Mouse (Mus musculus) CH12.LX (cell line): ENCODE results near the gene Psd. TPM values are rescaled to one million over a fixed set of nuclear protein-coding genes. Genes with fewer than 3 reads are reported as not detected.
A peak's percentile ranks its signal among the peaks of the same experiment; 100 is the strongest.

Source experiments
- DNase-seq: peaks from one replicate; pipeline ENCODE4 v3.0.0-alpha.2; 2013; ENCODE audit errors: extremely low read depth
- H3K27ac ChIP-seq: 2 replicates; pipeline ENCODE4 v1.5.1; 2012; ENCODE audit warnings: low read depth, mild to moderate bottlenecking, control low read depth, moderate library complexity; ENCODE audit not compliant: insufficient read depth
- H3K27me3 ChIP-seq: replicated peaks from 2 replicates; pipeline ENCODE3; 2012; ENCODE audit warnings: inconsistent platforms
- H3K36me3 ChIP-seq, 2 experiments: replicated peaks in 1 of 2; 2 replicates each; pipeline versions ENCODE3 to v1.6.1; 2012; ENCODE audit warnings: inconsistent platforms in 1 of 2, low read length in 1 of 2, mild to moderate bottlenecking in 1 of 2, mixed read lengths in 1 of 2, moderate library complexity in 1 of 2; ENCODE audit not compliant: control insufficient read depth in 1 of 2, insufficient read depth in 1 of 2
- H3K4me1 ChIP-seq, 2 experiments: 2 replicates each; pipeline ENCODE4 v1.6.1; 2012; ENCODE audit warnings: inconsistent platforms in 1 of 2, moderate library complexity in 1 of 2; ENCODE audit not compliant: insufficient read depth in 2 of 2, control insufficient read depth in 1 of 2
- H3K4me2 ChIP-seq: 2 replicates; pipeline ENCODE4 v1.6.1; 2012; ENCODE audit warnings: low read depth, mild to moderate bottlenecking, control low read depth; ENCODE audit not compliant: poor library complexity, insufficient read depth, severe bottlenecking
- H3K4me3 ChIP-seq, 3 experiments: fragments of 150-350 bp in 1 of 3; sonication (generic) in 1 of 3; replicated peaks in 1 of 3; 2 replicates each; pipeline versions ENCODE3 to v1.5.1; 2011 to 2012; ENCODE audit warnings: low read depth in 2 of 3, low read length in 2 of 3, mild to moderate bottlenecking in 2 of 3, moderate library complexity in 2 of 3, control low read depth in 1 of 3, improper control_type of control experiment in 1 of 3, inconsistent platforms in 1 of 3, mixed read lengths in 1 of 3; ENCODE audit not compliant: poor library complexity in 1 of 3
- H3K79me2 ChIP-seq: replicated peaks from 2 replicates; pipeline ENCODE4 v1.6.1; 2012; ENCODE audit warnings: mild to moderate bottlenecking, moderate library complexity; ENCODE audit not compliant: control insufficient read depth, poor library complexity, insufficient read depth, severe bottlenecking; ENCODE audit errors: extremely low read depth
- H3K9ac ChIP-seq: 2 replicates; pipeline ENCODE4 v1.6.1; 2012; ENCODE audit warnings: low read depth, mild to moderate bottlenecking, control low read depth, moderate library complexity; ENCODE audit not compliant: insufficient read depth
- H3K9me3 ChIP-seq: replicated peaks from 2 replicates; pipeline ENCODE3; 2012; ENCODE audit warnings: low read length, inconsistent platforms, mixed read lengths
- BHLHE40 ChIP-seq: IDR thresholded peaks from 2 replicates; pipeline ENCODE4 v1.6.1; 2011; ENCODE audit warnings: mild to moderate bottlenecking, low read depth, low read length, improper control_type of control experiment
- CHD2 ChIP-seq: IDR thresholded peaks from 2 replicates; pipeline ENCODE4 v1.6.1; 2011; ENCODE audit warnings: low read length, improper control_type of control experiment
- EP300 ChIP-seq: IDR thresholded peaks from 2 replicates; pipeline ENCODE4 v1.6.1; 2011; ENCODE audit warnings: low read length, improper control_type of control experiment
- HCFC1 ChIP-seq: IDR thresholded peaks from 2 replicates; pipeline ENCODE4 v1.6.1; 2012; ENCODE audit warnings: low read depth, mild to moderate bottlenecking, inconsistent platforms, low read length, improper control_type of control experiment
- IRF4 ChIP-seq: IDR thresholded peaks from 2 replicates; pipeline ENCODE4 v1.6.1; 2014; ENCODE audit warnings: low read depth, mild to moderate bottlenecking, inconsistent platforms, low read length, improper control_type of control experiment
- JUND ChIP-seq: conservative IDR thresholded peaks from 2 replicates; pipeline ENCODE4 v1.6.1; 2011; ENCODE audit warnings: low read depth, low read length, improper control_type of control experiment
- KAT2A ChIP-seq: IDR thresholded peaks from 2 replicates; pipeline ENCODE4 v1.6.1; 2012; ENCODE audit warnings: low read length, improper control_type of control experiment, inconsistent platforms; ENCODE audit not compliant: insufficient replicate concordance
- MAX ChIP-seq: IDR thresholded peaks from 2 replicates; pipeline ENCODE4 v1.6.1; 2011; ENCODE audit warnings: low read length, improper control_type of control experiment
- MEF2A ChIP-seq: IDR thresholded peaks from 2 replicates; pipeline ENCODE4 v1.6.1; 2014; ENCODE audit warnings: low read depth, mild to moderate bottlenecking, inconsistent platforms, low read length, improper control_type of control experiment, borderline replicate concordance
- MXI1 ChIP-seq: IDR thresholded peaks from 2 replicates; pipeline ENCODE4 v1.6.1; 2011; ENCODE audit warnings: mild to moderate bottlenecking, low read depth, low read length, improper control_type of control experiment
- MYC ChIP-seq: IDR thresholded peaks from 2 replicates; pipeline ENCODE4 v1.6.1; 2011; ENCODE audit warnings: low read depth, mild to moderate bottlenecking, improper control_type of control experiment, low read length
- NELFE ChIP-seq: IDR thresholded peaks from 2 replicates; pipeline ENCODE4 v1.6.1; 2011; ENCODE audit warnings: low read depth, low read length, improper control_type of control experiment
- NRF1 ChIP-seq: IDR thresholded peaks from 2 replicates; pipeline ENCODE4 v1.6.1; 2014; ENCODE audit warnings: low read depth, mild to moderate bottlenecking, inconsistent platforms, low read length, improper control_type of control experiment, moderate library complexity
- PAX5 ChIP-seq: IDR thresholded peaks from 2 replicates; pipeline ENCODE4 v1.6.1; 2012; ENCODE audit warnings: low read length, inconsistent platforms, mixed read lengths
- SIN3A ChIP-seq: IDR thresholded peaks from 2 replicates; pipeline ENCODE4 v1.6.1; 2012; ENCODE audit warnings: low read length, improper control_type of control experiment, inconsistent platforms
- SMC3 ChIP-seq: IDR thresholded peaks from 2 replicates; pipeline ENCODE4 v1.6.1; 2011; ENCODE audit warnings: low read depth, low read length, improper control_type of control experiment
- TBP ChIP-seq: conservative IDR thresholded peaks from 2 replicates; pipeline ENCODE4 v1.6.1; 2011; ENCODE audit warnings: low read depth, low read length, improper control_type of control experiment
- TCF12 ChIP-seq: IDR thresholded peaks from 2 replicates; pipeline ENCODE4 v1.6.1; 2014; ENCODE audit warnings: low read depth, mild to moderate bottlenecking, inconsistent platforms, low read length, improper control_type of control experiment
- USF2 ChIP-seq: conservative IDR thresholded peaks from 2 replicates; pipeline ENCODE4 v1.6.1; 2011; ENCODE audit warnings: low read depth, low read length, improper control_type of control experiment
- ZKSCAN1 ChIP-seq: IDR thresholded peaks from 2 replicates; pipeline ENCODE4 v1.6.1; 2012; ENCODE audit warnings: low read depth, inconsistent platforms, low read length, improper control_type of control experiment, borderline replicate concordance
- ZNF384 ChIP-seq: IDR thresholded peaks from 2 replicates; pipeline ENCODE4 v1.6.1; 2012; ENCODE audit warnings: low read depth, low read length, improper control_type of control experiment, inconsistent platforms
- dilution Hi-C: fragments of 300-500 bp; cut with MboI; formaldehyde crosslinking; loops from 2 replicates; pipeline ENCODE4 v1.14.3; 2020; ENCODE audit warnings: low sequenced_read_pairs; ENCODE audit not compliant: extremely low pct_unique_long_range_greater_than_20kb, extremely low pct_ligation_motif_present
- in situ Hi-C: fragments of 300-500 bp; cut with MboI; formaldehyde crosslinking; loops from 3 replicates; pipeline ENCODE4 v1.14.3; 2019; ENCODE audit warnings: low sequenced_read_pairs, low pct_ligation_motif_present, low pct_unique_long_range_greater_than_20kb, mixed read lengths
- polyA plus RNA-seq: library from polyadenylated mRNA; unstranded; fragments of >175 nt; gene quantifications from 2 replicates; pipeline ENCODE4 v1.2.1, GENCODE M21; 2012; ENCODE audit warnings: low read depth; ENCODE audit not compliant: insufficient read length
- total RNA-seq, 2 experiments: library from RNA; depleted of rRNA; stranded (reverse); fragments of 300-350 nt in 1 of 2; fragments of >200 nt in 1 of 2; gene quantifications; 2 replicates each; pipeline ENCODE4 v1.2.3; 2012 to 2014

The Psd gene
- total and polyA plus RNA-seq, 3 experiments: 0.70 to 20.1 (median 2.2) TPM

DNA sequence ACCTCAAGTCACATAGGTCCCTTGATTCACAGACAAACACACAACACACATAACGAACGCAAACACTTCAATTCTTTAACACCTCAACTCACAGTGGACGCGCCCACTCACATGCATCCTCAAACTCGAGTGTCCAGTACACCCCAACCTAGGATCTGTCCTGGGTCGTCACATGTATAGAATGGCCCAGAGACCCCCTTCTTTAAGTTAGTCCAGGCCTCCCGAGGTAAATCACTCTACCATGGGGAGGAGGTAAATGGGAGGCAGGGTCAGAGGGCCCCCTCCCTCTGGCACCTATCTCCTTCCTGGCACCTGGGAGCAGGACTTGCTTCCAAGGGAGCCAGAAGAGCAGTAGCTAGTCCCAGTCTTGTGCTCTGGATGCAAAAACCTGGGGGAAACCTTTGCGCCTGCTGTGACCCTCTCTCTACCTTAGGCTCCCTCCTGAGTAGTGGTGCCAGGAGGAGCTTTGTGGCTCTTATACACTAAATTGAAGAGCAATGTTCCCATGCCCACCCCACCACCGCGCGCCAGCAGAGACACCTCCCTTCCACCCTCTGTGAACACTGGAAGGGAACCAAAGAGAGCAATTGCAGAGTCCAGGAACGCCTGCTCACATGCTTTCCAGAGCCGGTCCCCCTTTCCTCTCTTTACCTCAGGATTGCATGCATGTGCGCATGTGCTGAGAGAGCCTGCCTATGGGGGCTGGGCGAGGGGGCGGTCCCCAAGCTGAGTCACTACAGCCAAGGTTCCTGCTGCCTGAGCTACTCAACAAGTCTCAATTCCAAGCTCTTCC lies 8.2 kb downstream of the Psd start:
- peak; percentile 77 for TF ChIP-seq NRF1
- 0 out of 2 replicates have a peak, but pooled peaks have one; percentile 14 for TF ChIP-seq CHD2
- no peak for TF ChIP-seq SMC3
- H3K27ac ChIP-seq: no peak overlapping the region
- no peaks in the 10 kb centered on the region for H3K79me2 ChIP-seq
- H3K9me3 ChIP-seq: peaks cover 8% of the 10 kb centered on the region
- no peak overlapping the region for H3K4me3 ChIP-seq
- peaks cover 12% of the 10 kb centered on the region for H3K27me3 ChIP-seq
- H3K9ac ChIP-seq: no peak overlapping the region
- H3K36me3 ChIP-seq: peaks cover 9 to 31% of the 10 kb centered on the region in 2 experiments
- DNase-seq: no peak
- in situ Hi-C loops: no loop called here
- H3K4me1 ChIP-seq: peaks cover 3 to 75% of the 10 kb centered on the region in 2 experiments; a peak in 2 of 4 replicates
- H3K4me2 ChIP-seq: no peak overlapping the region
- dilution Hi-C loops: no loop called here

DNA sequence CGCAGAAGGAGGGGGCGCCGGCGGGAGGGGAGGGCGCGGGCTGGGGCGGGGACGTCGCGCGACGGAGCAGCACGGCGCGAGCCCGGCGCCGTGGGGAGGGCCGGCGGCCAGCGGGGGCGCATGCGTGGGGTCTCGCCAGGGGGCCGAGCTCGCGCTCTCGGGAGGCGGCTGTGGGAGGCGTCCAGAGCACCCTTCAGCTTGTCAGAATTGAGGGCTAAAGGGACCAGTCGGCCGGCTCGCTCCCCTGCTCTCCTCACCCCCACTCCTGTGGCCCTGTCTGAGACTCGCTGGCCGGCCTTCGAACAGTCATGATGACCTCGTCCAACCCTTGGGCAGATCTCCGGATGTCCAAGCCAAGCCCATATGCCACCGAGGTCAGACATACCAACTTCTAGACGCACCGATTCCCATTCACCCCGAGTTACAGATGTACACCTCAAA lies 8.9 kb downstream of the Psd start:
- Histone ChIP-seq H3K27ac (no peak overlapping the region), H3K4me3 (no peak overlapping the region), H3K27me3 (peaks cover 5% of the 10 kb centered on the region), H3K4me2 (no peak overlapping the region), H3K9me3 (peaks cover 8% of the 10 kb centered on the region), H3K4me1 (peaks cover 3 to 80% of the 10 kb centered on the region in 2 experiments; a peak in 2 of 4 replicates), H3K9ac (no peak overlapping the region)
- no peak for DNase-seq
- dilution Hi-C loops: no loop called here
- TF ChIP-seq JUND (no peak), TCF12 (no peak), NELFE (no peak), MAX (no peak), IRF4 (no peak), ZNF384 (no peak), ZKSCAN1 (no peak), USF2 (no peak), MYC (no peak), EP300 (no peak), MXI1 (no peak), TBP (no peak), MEF2A (no peak), NRF1 (no peak), PAX5 (no peak), SIN3A (no peak), BHLHE40 (no peak), KAT2A (no peak), HCFC1 (no peak)
- TF ChIP-seq, all 38 proteins: peak for 0
- Histone ChIP-seq H3K36me3 (peaks cover 16 to 39% of the 10 kb centered on the region in 2 experiments), H3K79me2 (no peaks in the 10 kb centered on the region)
- in situ Hi-C loops: no loop called here
